Mouse (Mus musculus) thymus, adult 2 months (tissue): Measurements from ENCODE around the gene Ror1. TPM values are rescaled to one million over a fixed set of nuclear protein-coding genes. Genes with fewer than 3 reads are reported as not detected.

Source experiments
- DNase-seq: peaks from one replicate; pipeline ENCODE4 v3.0.0; 2021
- H3K27ac ChIP-seq: fragments of 200-500 bp; 2 replicates; pipeline ENCODE4 v1.5.1; 2012; ENCODE audit warnings: low read length, control low read depth; ENCODE audit not compliant: control insufficient read depth, insufficient read depth
- H3K27me3 ChIP-seq: fragments of 200-500 bp; 2 replicates; pipeline ENCODE4 v1.6.1; 2012; ENCODE audit warnings: mild to moderate bottlenecking, low read length, moderate library complexity, mixed read lengths; ENCODE audit not compliant: control insufficient read depth, insufficient read depth
- H3K36me3 ChIP-seq: fragments of 200-500 bp; 2 replicates; pipeline ENCODE4 v1.6.1; 2012; ENCODE audit warnings: mild to moderate bottlenecking, low read length, moderate library complexity; ENCODE audit not compliant: control insufficient read depth, insufficient read depth
- H3K4me1 ChIP-seq: fragments of 200-500 bp; replicated peaks from 2 replicates; pipeline ENCODE4 v1.6.1; 2012; ENCODE audit warnings: low read length; ENCODE audit not compliant: control insufficient read depth, insufficient read depth
- H3K4me3 ChIP-seq: fragments of 200-500 bp; 2 replicates; pipeline ENCODE4 v1.5.1; 2012; ENCODE audit warnings: mild to moderate bottlenecking, low read length, control low read depth, moderate library complexity; ENCODE audit not compliant: control insufficient read depth, insufficient read depth
- CTCF ChIP-seq: fragments of 200-500 bp; IDR thresholded peaks from 2 replicates; pipeline ENCODE4 v1.5.1; 2012; ENCODE audit warnings: mild to moderate bottlenecking, control low read depth, low read length, moderate library complexity, borderline replicate concordance; ENCODE audit not compliant: control insufficient read depth, poor library complexity, insufficient read depth; ENCODE audit errors: extremely low read depth
- POLR2A ChIP-seq: fragments of 200-500 bp; IDR thresholded peaks from 2 replicates; pipeline ENCODE4 v1.6.1; 2012; ENCODE audit warnings: mild to moderate bottlenecking, low read length, control low read depth, moderate library complexity; ENCODE audit not compliant: control insufficient read depth, poor library complexity, insufficient read depth; ENCODE audit errors: extremely low read depth
- WGBS: fragments of 180-500 bp; shearing (Covaris S2); methylation state at CpG from one replicate; pipeline ENCODE4 v1.1.7; 2018; 5-methylcytosine and 5-hydroxymethylcytosine counted together
- polyA plus RNA-seq: library from polyadenylated mRNA; depleted of rRNA; stranded (reverse); fragments of >200 nt; gene quantifications from 2 replicates; pipeline ENCODE4 v1.2.3, GENCODE M21; 2012

Ror1 gene
- polyA plus RNA-seq, 1 experiment: 0.84 TPM

GRCm38 (mm10) chr4:100187563-100188200, 92.1 kb downstream of the Ror1 start:
- Histone ChIP-seq H3K4me1 (no peaks in the 10 kb centered on the region), H3K27ac (no peak overlapping the region; the same call in 1 of the 2 replicates), H3K36me3 (no peaks in the 10 kb centered on the region), H3K4me3 (no peak overlapping the region), H3K27me3 (no peaks in the 10 kb centered on the region)
- no peak for TF ChIP-seq CTCF
- no peak for TF ChIP-seq POLR2A
- DNase-seq: no peak
- WGBS: 88% methylated on average over 6 of the region's 6 CpGs

GRCm38 (mm10) chr4:100188201-100188699, 92.7 kb downstream of the Ror1 start:
- 66% methylated on average over 4 of the region's 4 CpGs for WGBS
- no peaks in the 10 kb centered on the region for H3K27me3 ChIP-seq
- H3K27ac ChIP-seq: no peak overlapping the region; the same call in 1 of the 2 replicates
- no peak for DNase-seq
- no peaks in the 10 kb centered on the region for H3K4me1 ChIP-seq
- TF ChIP-seq POLR2A (no peak), CTCF (no peak)
- H3K4me3 ChIP-seq: no peak overlapping the region
- no peaks in the 10 kb centered on the region for H3K36me3 ChIP-seq

- no peak for DNase-seq
- no peak overlapping the region for H3K4me3 ChIP-seq
- H3K27ac ChIP-seq: no peak overlapping the region
- WGBS: 49% methylated on average over 6 of the region's 6 CpGs
- no peak for TF ChIP-seq CTCF
- no peak for TF ChIP-seq POLR2A
- no peaks in the 10 kb centered on the region for H3K4me1 ChIP-seq
- H3K27me3 ChIP-seq: no peaks in the 10 kb centered on the region
- H3K36me3 ChIP-seq: no peaks in the 10 kb centered on the region
Observed at GRCm38 (mm10) chr4:100191483-100191882, 95.9 kb downstream of the Ror1 start.

GRCm38 (mm10) chr4:100194136-100194535, 98.5 kb downstream of the Ror1 start:
- no peaks in the 10 kb centered on the region for H3K27me3 ChIP-seq
- no peak for DNase-seq
- H3K4me3 ChIP-seq: no peak overlapping the region
- TF ChIP-seq CTCF: no peak
- no peak for TF ChIP-seq POLR2A
- 94% methylated on average over 3 of the region's 3 CpGs for WGBS
- no peak overlapping the region for H3K27ac ChIP-seq
- H3K36me3 ChIP-seq: no peaks in the 10 kb centered on the region
- no peaks in the 10 kb centered on the region for H3K4me1 ChIP-seq

- no peak for TF ChIP-seq POLR2A
- no peak for TF ChIP-seq CTCF
- H3K4me3 ChIP-seq: no peak overlapping the region
- H3K4me1 ChIP-seq: no peaks in the 10 kb centered on the region
- 88% methylated on average over 5 of the region's 5 CpGs for WGBS
- no peaks in the 10 kb centered on the region for H3K27me3 ChIP-seq
- H3K36me3 ChIP-seq: no peaks in the 10 kb centered on the region
- DNase-seq: no peak
- no peak overlapping the region for H3K27ac ChIP-seq
Observed at GRCm38 (mm10) chr4:100196255-100196793, 100.7 kb downstream of the Ror1 start.

GRCm38 (mm10) chr4:100198275-100198674, 102.7 kb downstream of the Ror1 start:
- TF ChIP-seq CTCF: no peak
- no peak for TF ChIP-seq POLR2A
- Histone ChIP-seq H3K27ac (no peak overlapping the region), H3K4me1 (no peaks in the 10 kb centered on the region), H3K4me3 (no peak overlapping the region), H3K36me3 (no peaks in the 10 kb centered on the region), H3K27me3 (no peaks in the 10 kb centered on the region)
- no peak for DNase-seq
- 53% methylated on average over 2 of the region's 2 CpGs for WGBS
